Mouse (Mus musculus): Measurements from ENCODE around the gene Cenpf.

The Cenpf gene

DNA sequence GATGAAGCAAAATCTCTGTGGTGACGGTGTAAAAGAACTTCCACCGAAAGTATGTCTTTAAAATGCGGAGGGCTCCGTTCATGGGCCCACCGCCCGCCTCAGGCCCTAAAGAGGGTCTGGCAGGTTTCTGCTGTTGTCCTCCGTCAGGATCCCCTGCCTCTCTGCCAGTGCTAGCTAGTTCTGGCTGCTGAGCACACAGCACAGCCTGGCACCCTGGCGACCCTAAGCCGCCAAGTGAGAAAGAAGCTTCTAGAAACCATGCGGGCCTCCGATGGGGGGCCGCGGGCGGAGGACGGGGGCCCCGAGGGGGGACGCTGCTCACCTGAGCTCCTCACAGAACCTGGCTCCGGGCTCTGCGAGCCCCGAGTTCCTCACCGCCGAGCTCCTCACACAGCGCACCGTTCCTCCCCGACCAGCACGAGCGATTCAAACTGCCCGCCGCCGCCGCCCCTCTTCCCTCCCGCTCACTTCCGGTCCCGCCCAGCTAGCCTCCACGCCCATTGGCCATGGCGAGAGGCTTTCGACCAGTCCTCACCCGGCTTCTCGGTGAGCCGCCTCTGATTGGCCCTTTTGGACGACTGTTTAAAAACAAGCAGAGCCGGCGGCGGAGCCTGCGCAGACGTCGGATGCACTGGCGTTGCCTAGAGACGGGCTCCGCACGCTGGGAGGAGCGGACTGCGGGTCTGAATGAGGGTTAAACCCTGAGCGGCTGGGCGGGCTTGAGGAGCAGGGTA, at the start of gene Cenpf:
Gene Cenpf, minus strand, starts transcription at position 433 of the 734 bp plus-strand sequence.
- DNase-seq (ENCODE audit: low spot score) = peak; percentile 99

DNA sequence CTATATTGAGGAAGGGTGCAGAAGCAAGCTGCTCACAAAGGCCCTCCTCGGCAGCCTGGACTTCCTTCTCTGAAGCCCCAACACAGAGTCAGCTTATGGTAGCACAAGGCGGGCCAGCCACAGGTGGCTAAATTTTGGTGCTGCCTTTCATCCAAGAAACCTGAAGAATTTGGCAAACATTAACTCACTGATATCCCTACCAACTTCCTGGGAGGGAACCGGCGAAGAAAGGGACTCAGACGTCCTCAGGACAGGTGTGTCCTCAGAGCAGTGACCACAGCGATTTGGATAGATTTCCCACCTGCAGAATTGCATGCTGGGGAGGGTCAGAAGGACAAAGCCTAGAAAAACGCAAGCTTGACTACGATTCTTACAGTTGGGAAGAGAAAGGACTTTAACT, 44.3 kb upstream of the Cenpf start:
- no peak for DNase-seq (ENCODE audit: low spot score)

DNA sequence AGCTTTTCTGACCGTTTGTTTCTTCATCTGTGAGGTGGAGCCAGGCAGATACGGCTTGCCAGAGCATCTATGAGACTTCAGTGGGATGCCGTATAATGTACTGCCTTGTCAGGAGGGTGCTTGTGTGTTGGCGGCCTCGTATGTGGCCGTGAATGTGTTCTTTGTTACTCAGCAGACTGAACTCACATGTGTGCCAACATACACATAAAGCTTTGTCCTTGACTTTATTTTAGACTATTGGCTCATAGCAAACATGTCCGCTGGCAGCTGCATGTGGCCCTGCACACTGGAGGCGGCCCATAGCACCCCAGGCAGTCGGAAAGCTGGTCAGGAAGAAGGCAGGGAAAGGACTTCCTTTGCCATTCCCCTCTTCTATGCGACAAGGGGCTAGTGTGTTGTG, 43.8 kb upstream of the Cenpf start:
- DNase-seq (ENCODE audit: low spot score) = no peak

DNA sequence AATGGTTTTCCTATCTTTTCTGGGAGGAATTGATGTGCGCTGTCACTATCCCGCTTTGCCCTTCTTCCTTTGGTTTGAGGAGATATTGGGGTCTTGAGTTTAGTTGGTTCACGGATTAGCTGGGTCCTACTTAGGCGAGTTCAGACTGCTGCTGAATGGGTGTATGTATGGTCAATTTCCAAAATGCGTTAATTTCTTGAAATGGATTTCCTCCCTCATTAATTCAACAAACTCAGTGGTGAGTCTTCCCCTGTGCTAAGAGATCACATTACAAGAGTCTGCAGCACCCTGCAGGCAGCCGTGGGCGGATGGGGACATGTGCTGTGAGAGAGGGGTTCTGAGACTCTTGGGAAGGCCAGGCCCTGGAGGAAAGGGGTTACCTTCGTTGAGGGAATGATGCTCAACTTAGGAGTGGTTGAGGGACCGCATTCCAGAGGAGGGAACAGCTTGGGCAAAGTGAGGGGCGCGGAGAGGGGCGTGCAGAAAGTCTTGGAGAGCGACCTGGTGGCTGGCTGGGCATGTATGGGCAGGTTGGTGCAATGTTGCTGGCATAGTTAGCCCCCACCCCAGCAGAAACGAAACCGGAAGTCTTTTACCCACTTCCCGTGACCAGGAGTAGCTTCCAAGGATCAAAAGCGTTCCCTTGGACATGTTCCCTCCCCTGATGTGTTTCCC, 41.4 kb upstream of the Cenpf start:
- DNase-seq (ENCODE audit: low spot score) = no peak

DNA sequence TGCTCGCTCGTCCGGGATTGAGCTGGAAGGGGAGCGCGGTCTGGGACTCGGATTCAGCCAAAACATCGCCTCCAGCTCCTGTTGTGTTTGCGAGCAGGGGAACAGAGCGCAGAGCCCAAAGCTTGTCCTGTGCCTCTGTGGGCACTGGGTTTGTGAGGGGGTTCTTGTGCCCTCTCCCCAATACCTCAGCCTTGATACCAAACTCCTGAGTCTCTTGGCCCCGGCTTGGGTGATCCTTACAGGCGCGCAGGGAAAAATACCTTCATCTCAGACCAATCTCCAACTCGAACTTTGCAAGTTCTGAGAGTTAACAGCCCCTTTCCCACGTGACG, 40.9 kb upstream of the Cenpf start:
- DNase-seq (ENCODE audit: low spot score) = no peak

DNA sequence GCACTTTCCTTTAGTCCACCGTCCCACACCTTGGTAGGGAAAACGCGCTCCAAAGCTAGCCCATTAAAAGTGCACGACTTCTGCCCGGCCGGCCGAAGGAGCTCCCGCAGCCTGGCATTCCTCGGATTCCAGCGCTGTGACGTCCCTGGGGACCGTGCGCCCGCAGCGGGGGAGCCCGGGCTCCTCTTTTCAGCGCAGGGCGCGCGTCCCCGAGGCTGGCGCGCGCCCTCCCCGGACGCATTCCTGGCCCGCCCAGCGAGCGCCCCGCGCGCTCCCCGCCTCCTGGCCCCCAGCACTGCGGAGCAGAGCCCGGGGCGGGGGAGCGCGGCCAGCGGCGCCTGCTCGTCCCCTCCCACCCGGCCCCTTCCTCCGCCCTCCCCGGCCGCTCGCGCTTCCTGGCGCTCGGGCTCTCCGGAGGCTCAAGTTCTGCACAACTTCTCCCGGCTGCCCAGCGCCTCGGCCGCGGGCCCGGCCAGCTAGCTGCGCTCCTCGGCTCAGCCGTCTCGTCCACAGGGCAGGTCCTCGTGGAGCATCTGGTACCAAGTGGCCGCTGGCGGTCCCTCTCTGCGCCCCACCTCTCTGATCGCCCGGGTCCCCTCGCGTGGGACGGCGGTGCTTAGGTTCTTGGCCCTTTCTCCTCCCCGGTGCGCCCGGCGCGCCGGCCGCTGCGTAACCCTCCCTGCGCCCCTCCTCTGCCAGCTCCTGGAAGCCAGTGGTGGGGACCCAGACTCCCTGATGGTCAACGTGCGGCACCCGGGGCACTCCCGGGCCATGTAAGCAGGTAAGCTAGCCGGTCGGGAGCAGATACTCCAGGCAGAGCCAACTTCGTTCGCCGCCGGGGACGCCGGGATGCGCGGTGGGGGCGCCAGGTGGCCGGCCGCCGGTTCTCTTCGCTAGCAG, 40.2 kb upstream of the Cenpf start, which contains the start of gene Ptpn14:
Gene Ptpn14, plus strand, starts transcription at position 385 of the 900 bp plus-strand sequence.
- DNase-seq (ENCODE audit: low spot score) = no peak

DNA sequence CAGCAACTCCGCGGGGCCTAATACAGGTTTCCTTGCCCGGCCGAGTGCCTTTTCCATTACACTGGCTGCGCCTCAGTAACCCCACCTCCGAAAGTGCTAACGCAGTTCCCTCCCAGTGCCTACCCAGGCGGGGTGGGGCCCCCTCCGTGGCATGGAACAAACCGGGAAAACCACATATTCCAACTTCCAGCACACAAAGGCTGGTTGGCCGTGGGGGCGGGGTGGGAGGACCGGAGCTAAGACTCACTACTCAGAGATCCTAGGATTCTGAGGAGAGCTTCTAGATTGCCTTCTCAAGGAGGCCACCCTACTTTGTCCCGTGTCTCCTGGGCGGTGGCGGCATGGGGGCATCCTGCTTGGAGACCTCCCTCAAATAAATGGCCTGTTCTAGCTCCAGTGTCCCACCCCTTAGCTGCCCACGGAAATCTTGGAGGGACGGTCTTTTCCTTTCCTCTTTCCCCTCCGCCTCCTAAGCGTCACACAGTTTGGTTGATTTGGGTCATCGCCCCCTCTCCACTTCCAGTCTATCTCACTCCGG, 39.5 kb upstream of the Cenpf start:
- no peak for DNase-seq (ENCODE audit: low spot score)

DNA sequence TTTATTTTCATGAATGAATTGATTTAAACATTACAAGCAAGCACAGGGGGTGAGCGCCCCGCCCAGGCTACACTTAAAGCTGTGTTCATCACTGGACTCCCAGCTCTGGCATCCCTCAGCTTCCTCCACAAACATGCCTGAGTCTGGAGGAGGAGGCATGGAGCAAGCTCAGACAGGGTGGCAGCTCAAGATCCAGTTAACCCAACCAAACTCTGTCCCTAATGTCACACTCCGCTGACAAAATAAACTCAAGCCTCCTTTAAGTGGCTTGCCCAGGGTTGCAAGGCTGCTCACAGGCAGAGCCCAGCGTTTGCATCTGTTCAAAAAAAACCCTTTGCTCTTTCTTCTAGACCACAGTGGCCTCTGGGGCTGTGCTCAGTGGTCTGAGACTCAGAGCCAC, 38.2 kb upstream of the Cenpf start:
- DNase-seq (ENCODE audit: low spot score) = no peak

DNA sequence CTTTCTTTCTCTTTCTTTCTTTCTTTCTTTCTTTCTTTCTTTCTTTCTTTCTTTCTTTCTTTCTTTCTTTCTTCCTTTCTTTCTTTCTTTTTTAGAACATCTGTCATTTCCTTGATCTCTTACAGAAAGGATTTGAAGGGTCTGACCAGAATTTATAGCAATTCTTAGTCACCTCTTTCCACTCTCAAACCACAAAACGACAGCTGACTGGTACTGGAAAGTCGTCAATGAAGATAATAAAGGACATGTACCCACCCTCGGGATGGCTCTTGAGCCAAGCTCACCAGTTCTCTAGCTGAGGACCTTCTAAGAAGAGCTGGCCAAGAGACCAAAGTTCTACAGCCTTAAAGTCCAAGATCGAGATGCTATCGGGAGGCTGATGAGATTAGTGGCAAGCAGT, 30.7 kb upstream of the Cenpf start:
- no peak for DNase-seq (ENCODE audit: low spot score)

DNA sequence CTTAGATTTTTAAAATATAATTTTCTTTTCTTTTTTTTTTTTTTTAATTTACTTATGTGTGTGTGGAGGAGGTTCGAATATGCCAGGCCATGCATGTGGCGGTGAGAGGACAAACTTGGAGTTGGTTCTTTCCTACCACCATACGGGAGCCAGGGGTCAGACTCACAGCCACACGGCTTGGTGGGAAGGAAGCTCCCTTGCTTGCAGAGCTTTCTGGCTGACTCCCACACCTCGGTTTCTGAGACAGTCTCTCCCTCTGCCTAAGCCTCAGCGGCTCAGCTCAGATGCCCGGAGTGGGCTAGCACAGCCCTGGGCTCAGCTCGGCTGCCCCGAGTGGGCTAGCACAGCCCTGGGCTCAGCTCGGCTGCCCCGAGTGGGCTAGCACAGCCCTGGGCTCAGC, 29.7 kb upstream of the Cenpf start:
- no peak for DNase-seq (ENCODE audit: low spot score)

DNA sequence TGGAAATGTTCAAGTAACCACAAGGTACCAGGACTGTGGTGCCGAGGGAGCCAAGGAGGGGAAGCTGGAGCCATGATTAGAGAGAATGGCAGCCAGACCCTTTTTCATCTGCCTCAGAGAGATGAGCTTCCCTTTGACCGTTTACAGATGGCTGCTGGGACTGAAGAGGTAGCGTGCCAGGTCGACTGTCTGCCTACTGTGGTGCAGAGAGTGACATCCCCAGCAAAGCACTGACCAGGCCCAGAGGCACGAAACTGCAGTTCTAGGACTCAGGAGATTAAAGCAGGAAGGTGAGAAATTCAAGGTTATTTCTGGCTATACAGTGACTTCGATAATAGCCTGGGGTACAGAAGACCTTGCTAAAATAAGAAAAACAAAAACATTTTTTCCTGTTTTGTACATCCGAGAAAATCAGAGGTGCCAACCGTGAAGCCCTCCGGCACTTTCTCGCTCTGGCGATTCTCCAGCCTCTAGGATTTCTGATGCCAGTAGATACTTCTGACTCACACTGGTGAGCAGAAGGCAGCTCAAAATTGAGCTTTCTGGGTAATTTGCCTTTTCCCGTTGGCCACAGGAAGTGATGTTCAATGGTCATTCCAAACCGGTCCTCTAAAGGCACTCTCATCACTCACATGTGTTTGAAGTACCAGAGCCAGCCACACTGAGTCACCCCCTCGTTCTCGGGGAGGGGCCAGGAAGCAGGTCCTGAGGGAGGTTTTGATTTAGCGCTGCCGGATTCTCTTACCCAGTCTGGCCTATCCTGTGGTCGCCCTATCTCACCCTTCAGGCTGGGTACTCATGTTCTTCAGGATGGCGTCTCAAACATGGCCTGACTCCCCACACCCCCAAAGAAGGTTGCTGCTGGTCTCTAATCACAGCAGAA, 28.3 kb upstream of the Cenpf start:
- DNase-seq (ENCODE audit: low spot score) = peak; percentile 25

DNA sequence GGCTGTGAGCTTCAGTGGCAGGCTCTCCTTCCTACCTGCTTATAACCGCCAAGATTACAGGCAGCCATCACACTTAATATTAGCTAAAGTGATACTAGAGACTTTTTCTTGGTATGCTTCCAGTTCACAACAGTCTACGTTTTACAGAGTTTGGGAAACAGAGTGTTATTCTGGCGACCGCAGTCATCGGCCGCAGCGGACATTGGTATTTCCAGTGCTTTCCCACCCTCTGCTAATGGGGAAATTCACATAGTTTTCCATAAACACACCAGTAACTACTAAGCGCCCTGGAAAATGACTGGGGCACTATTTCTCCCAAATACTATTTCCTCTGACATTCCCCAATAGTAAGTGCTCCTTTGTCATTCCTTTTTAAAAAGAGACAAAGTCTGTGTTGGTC, 21.1 kb upstream of the Cenpf start:
- DNase-seq (ENCODE audit: low spot score) = no peak

DNA sequence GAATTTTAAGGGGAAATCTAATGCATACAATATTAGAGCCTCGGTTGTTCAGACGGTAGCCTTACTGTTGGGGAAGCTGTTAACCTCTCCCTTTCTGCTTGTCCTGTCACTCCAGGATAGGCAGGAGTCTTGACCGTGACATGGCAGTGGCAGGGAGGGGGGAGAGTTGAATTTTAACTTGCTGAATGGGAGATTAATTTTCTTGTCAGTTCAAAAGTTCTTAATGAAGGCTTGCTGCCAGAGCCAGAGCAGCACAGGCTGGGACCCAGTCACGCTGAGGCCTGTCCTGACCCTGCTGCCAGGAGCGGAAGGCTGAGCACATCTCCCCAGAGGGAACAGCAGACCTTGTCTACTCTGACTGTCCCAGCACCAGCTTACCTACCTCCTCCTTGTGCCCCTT, 19.5 kb upstream of the Cenpf start:
- DNase-seq (ENCODE audit: low spot score) = no peak

DNA sequence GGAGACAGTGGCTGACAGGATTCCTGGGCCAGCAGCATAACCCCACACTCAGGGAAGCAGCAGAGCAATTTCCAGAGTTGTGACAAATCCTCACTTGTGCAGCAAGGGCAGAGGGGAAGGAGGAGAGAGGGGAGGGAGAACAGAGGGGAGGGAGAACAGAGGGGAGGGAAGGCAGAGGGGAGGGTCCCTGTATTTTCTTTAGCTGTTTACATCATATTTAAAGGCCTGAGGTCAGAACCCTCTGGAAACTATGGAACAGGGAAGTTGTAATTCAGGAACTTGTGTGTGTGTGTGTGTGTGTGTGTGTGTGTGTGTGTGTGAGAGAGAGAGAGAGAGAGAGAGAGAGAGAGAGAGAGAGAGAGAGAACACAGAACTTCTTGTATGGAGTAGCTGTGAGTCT, 19.1 kb upstream of the Cenpf start:
- DNase-seq (ENCODE audit: low spot score) = no peak

DNA sequence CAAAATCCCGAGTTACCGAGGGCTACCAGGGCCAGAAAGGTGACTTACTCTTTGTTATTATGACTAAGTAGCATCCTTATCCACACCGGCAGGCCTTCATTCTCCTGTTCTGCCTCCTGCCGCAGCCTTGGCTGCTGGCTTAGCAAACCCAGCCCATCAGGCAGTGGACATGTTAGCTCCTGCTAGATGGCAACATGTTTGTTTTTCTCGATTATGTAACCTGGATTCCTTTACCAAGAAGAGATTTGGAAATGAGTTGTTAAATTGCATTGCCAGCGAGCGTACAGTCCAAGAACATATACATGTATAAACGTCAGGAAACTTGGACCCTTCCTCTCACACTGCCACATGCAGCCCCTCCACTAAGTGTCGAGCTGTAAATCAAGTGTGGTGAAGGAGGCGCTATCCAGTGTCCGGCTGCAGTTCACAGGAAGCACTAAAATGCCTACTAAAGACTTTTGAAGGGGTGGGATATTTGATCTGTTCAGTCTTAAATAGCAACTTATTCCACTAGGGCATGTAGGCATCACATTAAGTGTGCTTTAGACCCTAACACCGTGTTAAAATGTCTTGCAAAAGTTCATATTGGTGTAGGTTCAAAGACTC, 18.3 kb upstream of the Cenpf start:
- DNase-seq (ENCODE audit: low spot score) = no peak

DNA sequence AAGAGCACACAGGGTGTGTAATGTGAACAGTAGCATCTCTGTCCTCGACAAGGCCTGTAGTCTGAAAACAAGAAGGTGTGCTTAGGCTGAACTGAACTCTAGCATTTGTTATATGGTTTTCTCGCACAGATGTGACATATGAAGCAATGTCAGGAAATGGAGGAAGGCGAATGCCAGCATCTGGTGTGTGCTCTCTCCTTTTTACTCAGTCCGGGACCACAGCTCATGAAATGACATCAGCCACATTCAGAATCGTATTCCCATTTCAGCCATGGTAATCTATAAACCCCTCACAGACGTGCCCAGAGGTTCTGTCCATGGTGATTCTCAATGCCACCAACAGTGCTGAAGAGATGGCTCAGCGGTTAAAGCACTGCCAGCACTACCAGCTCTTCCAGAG, 15.7 kb upstream of the Cenpf start:
- no peak for DNase-seq (ENCODE audit: low spot score)

DNA sequence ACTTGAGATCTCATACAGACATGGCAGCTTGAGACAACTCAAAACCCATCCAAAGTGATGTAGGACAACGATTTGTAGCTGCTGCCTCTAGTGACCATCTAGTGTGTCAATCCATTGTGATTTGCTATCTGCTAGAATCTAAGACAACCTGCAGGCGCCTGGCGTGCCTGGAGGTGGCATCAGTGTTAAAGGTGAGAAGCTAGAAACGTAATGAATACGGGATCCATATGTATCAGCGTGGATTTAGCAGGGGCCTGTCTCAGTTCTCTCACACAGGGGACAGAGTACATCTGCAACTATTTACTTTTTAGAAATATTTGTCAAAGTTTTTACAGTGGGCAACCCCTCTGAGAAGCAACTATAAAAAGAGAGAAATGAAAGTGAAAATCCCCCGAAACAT, 15.3 kb upstream of the Cenpf start:
- DNase-seq (ENCODE audit: low spot score) = no peak

DNA sequence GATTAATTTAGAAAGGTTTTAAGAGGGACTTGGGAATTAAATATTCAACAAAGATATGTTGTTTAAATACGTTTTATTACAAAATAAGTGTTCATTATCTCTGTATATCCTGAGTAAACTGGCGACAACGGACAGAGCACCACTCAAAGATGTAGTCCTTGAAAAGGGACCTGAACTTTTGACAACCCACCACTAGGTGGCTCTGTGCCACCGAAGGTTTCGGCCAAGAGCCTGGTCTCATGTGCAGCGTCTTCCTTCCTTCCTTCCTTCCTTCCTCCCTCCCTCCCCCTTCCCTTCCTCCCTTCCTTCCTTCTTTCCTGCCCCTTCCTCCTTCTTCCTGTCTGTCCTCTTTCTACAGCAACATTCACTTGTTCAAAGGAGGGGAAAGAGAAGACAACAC, 13.1 kb upstream of the Cenpf start:
- DNase-seq (ENCODE audit: low spot score) = peak; percentile 70

DNA sequence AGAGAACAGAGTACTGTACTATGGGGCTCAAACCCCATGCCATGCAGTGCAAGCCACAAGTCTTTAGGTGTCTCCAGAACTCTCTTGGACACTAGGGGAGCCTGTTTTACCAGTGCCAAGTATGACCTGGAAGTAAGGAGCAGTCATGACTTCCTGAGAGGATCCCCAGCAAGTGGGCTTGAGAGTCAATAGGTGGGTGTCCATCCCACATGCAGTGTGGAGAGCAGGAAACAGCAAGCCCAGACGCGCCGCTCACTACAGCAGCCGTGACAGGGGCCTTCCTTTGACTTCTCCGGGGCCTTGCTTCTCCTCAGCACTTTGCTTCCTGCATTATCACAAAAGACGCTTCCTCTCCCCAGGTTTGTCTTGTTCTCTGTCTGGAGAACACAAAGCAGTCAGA, 12.3 kb upstream of the Cenpf start:
- DNase-seq (ENCODE audit: low spot score) = no peak

DNA sequence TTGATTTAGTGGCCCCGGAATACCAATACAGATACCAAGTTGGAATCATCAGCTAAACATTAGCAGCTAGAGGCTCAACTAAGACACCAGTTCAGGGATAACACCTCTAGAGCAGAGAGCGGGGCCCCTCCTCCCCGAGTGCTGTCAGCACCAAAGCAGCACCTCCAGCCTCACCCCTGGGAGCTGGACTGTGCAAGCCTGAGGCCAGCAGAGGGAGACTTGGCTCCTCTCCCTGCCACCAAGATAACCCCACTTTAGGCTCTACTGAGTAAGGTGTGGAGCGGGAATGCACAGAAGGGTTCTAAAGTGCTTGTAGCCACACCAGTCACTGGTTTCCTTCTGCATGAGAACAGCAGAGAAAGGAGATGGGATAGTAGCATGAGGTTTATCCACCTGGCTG, 10.5 kb upstream of the Cenpf start:
- no peak for DNase-seq (ENCODE audit: low spot score)

DNA sequence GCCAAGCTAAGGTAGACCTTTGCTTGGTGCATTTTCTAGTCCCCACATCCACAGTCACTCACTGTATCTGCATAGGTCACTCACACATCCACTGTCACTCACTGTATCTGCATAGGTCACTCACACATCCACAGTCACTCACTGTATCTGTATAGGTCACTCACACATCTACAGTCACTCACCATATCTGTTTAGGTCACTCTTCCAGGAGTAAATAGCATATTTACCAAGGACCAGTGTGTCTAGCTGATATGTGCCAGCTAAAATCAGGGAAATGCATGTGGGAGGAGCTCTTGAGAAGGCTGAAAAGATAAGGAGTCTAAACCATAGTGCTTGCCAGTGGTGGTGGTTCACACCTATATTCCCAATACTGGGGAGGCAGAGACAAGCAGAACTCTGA, 7.4 kb upstream of the Cenpf start:
- DNase-seq (ENCODE audit: low spot score) = no peak

Measured in MN1 (cell line).